Mouse (Mus musculus): ENCODE data around the gene Slc26a10.
"Not testable (repeated sequence)": the region's sequence is repeated elsewhere in the genome, so short reads cannot be mapped to it uniquely, and the experiment has no call there.

GRCm38 (mm10) chr10:127151233-127151632 is 29.2 kb downstream of the Slc26a10 start:
- not testable (repeated sequence) for TF ChIP-seq CTCF (IDR thresholded peaks at IDR 0.05; ENCODE audit: borderline replicate concordance, extremely low read depth, insufficient read depth, insufficient read length); POLR2A (IDR thresholded peaks at IDR 0.05; ENCODE audit: borderline replicate concordance, extremely low read depth, insufficient read depth, insufficient read length, poor library complexity, severe bottlenecking)
